Mouse (Mus musculus): Measurements from ENCODE around the gene 9530077C05Rik. TPM values are rescaled to one million over a fixed set of nuclear protein-coding genes. Genes with fewer than 3 reads are reported as not detected.

Gene 9530077C05Rik
- polyA plus RNA-seq, 2 experiments, result 1.1 to 1.5 TPM

DNA sequence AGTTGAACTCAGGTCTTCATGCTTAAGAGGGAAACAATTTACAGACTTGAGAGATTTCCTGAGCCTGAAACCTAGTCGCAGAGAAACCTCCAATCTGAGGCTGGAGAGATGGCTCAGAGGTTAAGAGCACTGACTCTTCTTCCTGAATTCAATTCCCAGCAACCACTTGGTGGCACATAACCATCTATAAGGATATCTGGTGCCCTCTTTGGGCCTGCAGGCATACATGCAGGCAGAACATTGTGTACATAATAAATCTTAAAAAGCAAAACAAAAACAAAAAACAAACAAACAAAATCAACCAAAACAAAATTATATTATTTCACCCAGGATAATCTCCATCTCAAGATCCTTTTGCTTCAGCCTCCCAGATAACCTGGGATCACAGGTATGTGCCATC, 27.5 kb downstream of the 9530077C05Rik start:
- Histone ChIP-seq H3K4me1 (replicated peaks; ENCODE audit: control insufficient read depth in 2 of 2, insufficient read depth in 2 of 2, low read length in 1 of 2) (no peaks in the 10 kb centered on the region), H3K4me3 (ENCODE audit: insufficient read depth in 1 of 2, low read depth in 2 of 2, low read length in 2 of 2) (no peak overlapping the region), H3K4me2 (ENCODE audit: low read depth) (no peak overlapping the region), H3K36me3 (replicated peaks; ENCODE audit: control insufficient read depth, insufficient read depth, low read depth) (no peaks in the 10 kb centered on the region), H3K27me3 (ENCODE audit: control insufficient read depth, insufficient read depth, low read length) (no peaks in the 10 kb centered on the region), H3K9me3 (ENCODE audit: control insufficient read depth, low read length) (no peaks in the 10 kb centered on the region), H3K9ac (replicated peaks) (no peak overlapping the region), H3K27ac (no peak overlapping the region)
- no peak for DNase-seq (ENCODE audit: low read depth in 3 of 3, low spot score in 3 of 3)
- WGBS (ENCODE audit: insufficient replicate concordance), result 47% methylated on average over 1 of the region's 1 CpGs
- TF ChIP-seq EP300 (IDR thresholded peaks at IDR 0.05; ENCODE audit: low read depth) (no peak), CTCF (IDR thresholded peaks at IDR 0.05; ENCODE audit: low read depth) (0 out of 2 replicates have a peak, but pooled peaks have one; percentile 4)
- no peak for ATAC-seq (ENCODE audit: insufficient read depth)

DNA sequence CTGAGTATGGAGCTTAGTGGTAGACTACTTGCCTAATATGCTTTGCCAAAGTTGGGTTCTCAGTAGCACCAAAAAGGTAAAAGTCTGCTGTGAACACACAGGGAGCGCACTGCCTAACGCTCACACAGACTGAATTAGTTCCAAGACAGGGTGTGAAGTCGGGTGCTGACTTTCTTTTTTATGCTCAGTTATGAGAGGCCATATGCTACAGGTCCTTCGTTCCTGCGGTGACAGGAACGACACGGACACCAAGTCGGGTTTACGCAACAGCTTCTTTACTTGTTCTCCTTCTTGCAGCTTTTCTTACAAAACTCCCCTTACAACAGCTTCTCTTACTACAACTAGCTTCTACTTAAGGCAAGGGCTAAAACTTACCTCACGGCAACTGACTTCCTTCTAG, 31.8 kb downstream of the 9530077C05Rik start:
- Histone ChIP-seq H3K9me3 (ENCODE audit: control insufficient read depth, low read length) (no peaks in the 10 kb centered on the region), H3K9ac (replicated peaks) (no peak overlapping the region), H3K4me3 (ENCODE audit: insufficient read depth in 1 of 2, low read depth in 2 of 2, low read length in 2 of 2) (no peak overlapping the region), H3K27me3 (ENCODE audit: control insufficient read depth, insufficient read depth, low read length) (no peaks in the 10 kb centered on the region), H3K36me3 (replicated peaks; ENCODE audit: control insufficient read depth, insufficient read depth, low read depth) (peaks cover 2% of the 10 kb centered on the region; the same call in 1 of the 2 replicates), H3K27ac (no peak overlapping the region), H3K4me2 (ENCODE audit: low read depth) (no peak overlapping the region), H3K4me1 (replicated peaks; ENCODE audit: control insufficient read depth in 2 of 2, insufficient read depth in 2 of 2, low read length in 1 of 2) (no peaks in the 10 kb centered on the region)
- ATAC-seq (ENCODE audit: insufficient read depth), result no peak
- WGBS (ENCODE audit: insufficient replicate concordance), result 83% methylated on average over 10 of the region's 10 CpGs
- no peak for DNase-seq (ENCODE audit: low read depth in 3 of 3, low spot score in 3 of 3)
- no peak for TF ChIP-seq EP300 (IDR thresholded peaks at IDR 0.05; ENCODE audit: low read depth)
- TF ChIP-seq CTCF (IDR thresholded peaks at IDR 0.05; ENCODE audit: low read depth), result no peak

DNA sequence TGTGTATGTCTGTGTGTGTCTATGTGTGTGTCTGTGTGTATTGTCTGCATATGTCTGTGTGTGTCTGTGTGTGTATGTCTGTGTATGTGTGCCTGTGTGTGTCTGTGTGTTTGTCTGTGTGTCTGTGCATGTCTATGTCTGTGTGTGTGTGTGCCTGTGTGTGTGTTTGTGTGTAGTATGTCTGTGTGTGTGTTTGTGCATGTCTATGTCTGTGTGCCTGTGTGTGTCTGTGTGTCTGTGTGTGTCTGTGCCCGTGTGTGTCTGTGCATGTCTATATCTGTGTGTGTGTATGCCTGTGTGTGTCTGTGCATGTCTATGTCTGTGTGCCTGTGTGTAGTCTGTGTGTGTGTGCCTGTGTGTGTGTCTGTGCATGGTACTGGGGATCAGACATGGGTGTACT, 33.8 kb downstream of the 9530077C05Rik start:
- peaks cover 13% of the 10 kb centered on the region for H3K36me3 ChIP-seq (replicated peaks; ENCODE audit: control insufficient read depth, insufficient read depth, low read depth)
- no peaks in the 10 kb centered on the region for H3K4me1 ChIP-seq (replicated peaks; ENCODE audit: control insufficient read depth in 2 of 2, insufficient read depth in 2 of 2, low read length in 1 of 2)
- TF ChIP-seq EP300 (IDR thresholded peaks at IDR 0.05; ENCODE audit: low read depth) (no peak), CTCF (IDR thresholded peaks at IDR 0.05; ENCODE audit: low read depth) (no peak)
- DNase-seq (ENCODE audit: low read depth in 3 of 3, low spot score in 3 of 3) (no peak), ATAC-seq (ENCODE audit: insufficient read depth) (no peak)
- no peak overlapping the region for H3K4me3 ChIP-seq (ENCODE audit: insufficient read depth in 1 of 2, low read depth in 2 of 2, low read length in 2 of 2)
- H3K27me3 ChIP-seq (ENCODE audit: control insufficient read depth, insufficient read depth, low read length), result no peaks in the 10 kb centered on the region
- no peak overlapping the region for H3K4me2 ChIP-seq (ENCODE audit: low read depth)
- H3K27ac ChIP-seq, result no peak overlapping the region
- no peaks in the 10 kb centered on the region for H3K9me3 ChIP-seq (ENCODE audit: control insufficient read depth, low read length)
- no peak overlapping the region for H3K9ac ChIP-seq (replicated peaks)
- WGBS (ENCODE audit: insufficient replicate concordance), result 68% methylated on average over 1 of the region's 1 CpGs

DNA sequence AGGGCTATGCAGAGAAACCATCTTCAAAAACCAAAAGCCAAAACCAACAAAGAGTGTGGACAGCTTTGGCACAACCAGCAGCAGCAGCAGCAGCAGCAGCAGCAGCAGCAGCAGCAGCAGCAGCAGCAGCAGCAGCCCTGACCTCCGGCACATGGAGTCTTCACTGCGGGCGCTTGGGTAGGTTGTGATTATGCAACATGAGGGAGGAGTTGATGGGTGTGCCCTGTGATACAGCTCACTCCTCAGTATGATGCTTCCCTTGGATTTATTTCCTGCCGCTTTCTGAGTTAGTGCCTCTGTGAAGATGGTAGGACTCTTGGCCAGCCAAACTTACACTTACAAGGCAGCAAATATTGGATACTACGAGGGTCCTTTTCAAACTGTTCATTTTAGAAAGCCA, 35.9 kb downstream of the 9530077C05Rik start:
- no peak for ATAC-seq (ENCODE audit: insufficient read depth)
- Histone ChIP-seq H3K27ac (no peak overlapping the region), H3K4me3 (ENCODE audit: insufficient read depth in 1 of 2, low read depth in 2 of 2, low read length in 2 of 2) (no peak overlapping the region), H3K4me2 (ENCODE audit: low read depth) (no peak overlapping the region), H3K9me3 (ENCODE audit: control insufficient read depth, low read length) (no peaks in the 10 kb centered on the region), H3K9ac (replicated peaks) (no peak overlapping the region), H3K27me3 (ENCODE audit: control insufficient read depth, insufficient read depth, low read length) (no peaks in the 10 kb centered on the region), H3K4me1 (replicated peaks; ENCODE audit: control insufficient read depth in 2 of 2, insufficient read depth in 2 of 2, low read length in 1 of 2) (no peaks in the 10 kb centered on the region), H3K36me3 (replicated peaks; ENCODE audit: control insufficient read depth, insufficient read depth, low read depth) (peaks cover 28% of the 10 kb centered on the region)
- TF ChIP-seq CTCF (IDR thresholded peaks at IDR 0.05; ENCODE audit: low read depth) (no peak), EP300 (IDR thresholded peaks at IDR 0.05; ENCODE audit: low read depth) (no peak)
- 64% methylated on average over 5 of the region's 5 CpGs for WGBS (ENCODE audit: insufficient replicate concordance)
- no peak for DNase-seq (ENCODE audit: low read depth in 3 of 3, low spot score in 3 of 3)

DNA sequence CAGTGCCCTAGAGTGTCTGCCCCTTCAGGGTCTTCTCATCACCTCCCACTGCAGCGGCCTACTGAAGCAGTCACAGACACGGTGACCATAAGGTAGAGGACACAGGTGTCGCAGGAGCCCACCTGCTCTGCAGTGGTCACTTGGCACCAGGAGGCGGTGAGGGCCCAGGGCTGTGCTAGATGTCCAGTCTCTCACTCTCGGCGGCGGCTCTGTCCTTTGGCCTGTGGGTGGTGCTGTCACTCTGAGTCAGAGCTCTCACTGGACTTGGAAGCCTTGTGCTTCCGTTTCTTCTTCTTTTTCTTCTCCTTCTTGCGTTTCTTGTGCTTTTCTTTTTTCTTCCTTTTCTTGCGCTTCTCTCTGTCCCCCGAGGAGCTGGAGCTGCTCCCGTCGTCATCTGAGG, 37.1 kb downstream of the 9530077C05Rik start:
- DNase-seq (ENCODE audit: low read depth in 3 of 3, low spot score in 3 of 3) (no peak), ATAC-seq (ENCODE audit: insufficient read depth) (no peak)
- no peak for TF ChIP-seq EP300 (IDR thresholded peaks at IDR 0.05; ENCODE audit: low read depth)
- TF ChIP-seq CTCF (IDR thresholded peaks at IDR 0.05; ENCODE audit: low read depth), result peak; percentile 50
- Histone ChIP-seq H3K9me3 (ENCODE audit: control insufficient read depth, low read length) (no peaks in the 10 kb centered on the region), H3K4me3 (ENCODE audit: insufficient read depth in 1 of 2, low read depth in 2 of 2, low read length in 2 of 2) (no peak overlapping the region), H3K27ac (no peak overlapping the region), H3K27me3 (ENCODE audit: control insufficient read depth, insufficient read depth, low read length) (no peaks in the 10 kb centered on the region), H3K36me3 (replicated peaks; ENCODE audit: control insufficient read depth, insufficient read depth, low read depth) (peaks cover 28% of the 10 kb centered on the region), H3K9ac (replicated peaks) (no peak overlapping the region), H3K4me1 (replicated peaks; ENCODE audit: control insufficient read depth in 2 of 2, insufficient read depth in 2 of 2, low read length in 1 of 2) (peaks cover 0 to 11% of the 10 kb centered on the region in 2 experiments; a peak in 2 of 4 replicates), H3K4me2 (ENCODE audit: low read depth) (no peak overlapping the region)
- WGBS (ENCODE audit: insufficient replicate concordance), result 85% methylated on average over 13 of the region's 13 CpGs

Data from liver, embryonic 14.5 days (tissue).